Mouse (Mus musculus) testis, postnatal 10 days (tissue): ENCODE results near the gene Tbxa2r.

Experiments used
- DNase-seq: peaks from one replicate; pipeline ENCODE4 v3.0.0; 2021; ENCODE audit warnings: low spot score

Tbxa2r gene

DNA sequence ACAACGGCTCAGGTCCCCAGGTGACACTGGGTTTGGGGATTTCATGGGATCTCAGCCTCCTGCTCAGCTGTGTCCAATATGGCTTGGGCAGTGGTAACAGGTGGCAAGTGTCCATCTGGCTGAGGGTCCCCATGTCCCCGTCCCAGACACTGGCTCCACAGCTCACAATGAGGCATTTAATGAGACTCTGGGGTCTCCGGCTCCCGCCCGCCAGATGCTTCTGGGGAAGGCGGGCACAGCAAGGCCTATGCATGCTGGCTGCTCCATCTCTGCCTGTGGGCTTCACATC, 38.6 kb downstream of the Tbxa2r start:
- DNase-seq, result no peak

DNA sequence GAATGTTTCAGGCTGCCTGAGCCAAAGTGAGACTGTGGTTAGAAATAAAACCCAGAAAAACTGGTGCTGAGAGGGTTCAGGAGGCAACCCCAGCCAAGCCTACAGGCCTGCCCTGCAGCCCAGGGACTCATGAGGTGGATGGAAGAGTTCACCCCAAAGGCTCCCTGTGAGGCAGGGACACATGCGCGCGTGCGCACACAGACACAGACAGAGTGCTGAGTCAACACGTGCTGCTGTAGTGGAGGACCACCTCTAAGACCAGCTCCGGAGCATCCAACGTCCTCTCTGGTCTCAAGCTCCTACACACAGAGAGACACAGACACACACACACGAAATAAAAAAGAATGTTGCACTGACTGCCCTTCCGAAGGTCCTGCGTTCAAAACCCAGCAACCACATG, 46.8 kb downstream of the Tbxa2r start:
- no peak for DNase-seq

DNA sequence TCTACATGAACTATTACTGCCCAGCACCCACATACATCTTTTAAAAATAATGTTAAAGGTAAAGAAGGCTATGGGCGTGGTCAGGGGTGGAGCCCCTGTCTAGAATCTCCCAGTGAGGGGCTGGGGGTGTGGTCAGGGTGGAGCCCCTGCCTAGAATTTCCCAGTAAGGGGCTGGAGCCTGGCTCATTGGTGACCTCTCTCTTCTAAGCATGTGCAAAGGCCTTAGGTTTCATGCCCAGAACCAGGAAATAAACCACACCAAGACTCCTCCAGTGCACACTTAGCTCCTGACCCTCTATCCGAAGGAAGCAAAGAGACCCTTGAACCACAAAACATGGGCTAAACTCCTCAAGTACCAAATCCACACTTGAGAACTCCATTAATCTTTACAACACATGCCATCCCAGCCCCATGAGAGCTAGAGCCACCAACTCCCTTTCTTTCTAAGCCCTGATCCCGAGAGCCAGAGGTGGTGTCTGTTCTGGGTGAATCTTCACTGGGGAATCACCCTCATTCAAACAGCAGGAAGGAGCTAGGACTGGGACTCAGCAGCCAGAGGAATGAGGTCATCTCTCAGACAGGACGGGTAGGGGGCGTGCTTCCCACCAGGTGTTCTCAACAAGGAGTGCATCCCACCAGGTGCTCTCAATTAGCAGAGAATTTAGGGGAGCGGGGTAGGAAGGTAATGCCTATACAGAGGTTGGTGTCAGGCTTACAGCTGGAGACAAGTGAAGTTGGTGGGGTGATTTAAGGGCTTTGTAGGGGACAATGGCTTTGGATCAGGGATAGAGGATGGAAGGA, 48.2 kb downstream of the Tbxa2r start:
- DNase-seq, result no peak

DNA sequence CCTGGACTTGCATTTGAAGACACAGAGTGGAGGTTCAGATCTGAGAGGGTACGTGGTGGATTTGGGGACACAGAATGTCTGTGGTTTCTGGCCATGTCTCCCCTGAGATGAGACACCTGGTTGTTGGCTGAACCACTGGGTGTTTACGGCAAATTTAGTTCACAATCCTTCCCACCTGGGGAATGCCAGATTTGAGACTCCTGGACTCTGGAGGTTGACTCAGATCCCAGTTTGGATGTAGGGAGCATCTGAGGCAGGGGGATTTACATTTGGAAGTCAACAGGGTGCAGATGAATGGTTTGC, 48.8 kb downstream of the Tbxa2r start:
- no peak for DNase-seq

DNA sequence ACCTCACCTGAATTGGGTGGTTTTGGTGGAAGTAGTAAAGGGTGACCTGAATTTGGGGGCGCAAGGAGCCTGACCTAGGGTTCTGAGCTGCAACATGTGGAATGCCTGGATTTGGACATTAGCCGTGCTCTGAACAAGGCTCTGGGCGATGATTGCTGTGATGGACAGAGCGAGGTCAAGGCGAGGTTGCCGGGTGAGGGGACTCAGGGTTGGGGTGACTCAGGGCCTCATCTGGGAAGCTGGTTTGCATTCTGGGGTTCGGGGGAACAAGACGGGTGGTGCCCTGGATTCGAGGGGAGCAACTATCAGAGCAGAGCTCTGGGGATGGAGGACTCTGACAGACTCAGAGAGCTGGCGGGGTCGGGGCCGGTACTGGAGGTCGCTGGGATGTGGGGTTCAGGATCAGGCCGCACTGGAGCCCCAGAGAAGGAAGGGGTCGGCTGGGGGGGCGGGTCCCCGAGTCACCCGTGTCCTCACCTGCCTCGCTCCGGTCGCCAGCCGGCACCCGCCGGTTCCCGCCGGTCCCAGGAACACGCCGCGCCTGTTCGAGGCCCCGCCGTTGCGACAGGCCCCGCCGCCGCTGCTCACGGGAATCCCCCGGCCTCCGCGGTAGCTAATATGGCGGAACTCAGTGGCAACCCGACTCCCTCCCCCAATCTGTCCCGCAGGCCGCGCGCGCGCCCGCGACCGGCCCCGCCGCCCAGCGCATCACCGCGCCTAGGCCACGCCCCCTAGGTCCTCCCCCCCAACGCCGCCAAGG, 49.4 kb downstream of the Tbxa2r start, which contains the start of gene Fzr1:
TSS of gene Fzr1 (minus strand) at position 724 of the 760 bp plus-strand sequence.
- DNase-seq, result no peak

DNA sequence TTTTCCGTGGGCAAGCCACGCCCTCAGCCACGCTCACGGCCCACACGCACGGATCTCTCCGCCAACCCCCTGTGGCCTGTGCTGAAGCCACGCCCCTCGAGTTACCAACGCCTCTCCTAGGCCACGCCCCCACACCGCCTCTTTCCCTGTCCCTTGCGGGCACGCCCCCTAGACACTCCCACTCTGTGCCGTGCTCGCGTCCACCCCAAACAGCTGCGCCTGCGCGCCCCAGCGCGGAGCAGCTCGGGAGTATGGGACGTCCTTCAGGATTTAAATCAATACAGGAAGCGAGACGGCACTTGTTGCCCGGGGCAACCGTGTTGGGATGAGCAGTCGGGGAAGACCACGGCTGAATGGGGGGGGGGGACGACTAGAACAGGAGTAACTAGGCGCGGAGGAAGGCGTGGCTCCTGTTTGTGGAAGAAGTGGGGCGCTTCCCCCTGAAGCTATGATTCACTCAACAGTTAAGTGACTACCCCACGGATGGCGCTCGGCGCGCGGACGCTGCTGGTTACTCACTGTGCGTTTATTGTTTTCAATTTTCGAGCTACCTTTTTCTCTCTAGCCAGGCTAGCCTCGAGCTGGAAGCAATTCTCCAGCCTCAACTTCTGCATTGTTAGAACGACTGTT, 50.1 kb downstream of the Tbxa2r start:
- peak; percentile 100 for DNase-seq

DNA sequence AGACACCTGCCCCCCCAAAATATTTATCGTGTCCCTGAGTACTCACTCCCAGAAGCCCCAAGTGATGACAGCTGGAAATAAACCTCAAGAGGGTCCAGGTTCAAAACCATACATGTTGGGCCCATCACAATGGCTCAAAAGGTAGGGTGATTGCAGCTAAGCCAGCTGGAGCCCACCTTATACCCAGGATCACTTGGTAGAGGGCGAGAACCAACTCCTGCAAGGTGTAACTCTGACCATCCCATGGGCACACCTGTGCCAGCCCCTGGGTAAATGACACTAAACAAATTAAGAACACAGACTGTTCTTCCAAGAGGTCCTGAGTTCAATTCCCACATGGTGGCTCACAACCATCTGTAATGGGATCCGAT, 50.6 kb downstream of the Tbxa2r start:
- no peak for DNase-seq

DNA sequence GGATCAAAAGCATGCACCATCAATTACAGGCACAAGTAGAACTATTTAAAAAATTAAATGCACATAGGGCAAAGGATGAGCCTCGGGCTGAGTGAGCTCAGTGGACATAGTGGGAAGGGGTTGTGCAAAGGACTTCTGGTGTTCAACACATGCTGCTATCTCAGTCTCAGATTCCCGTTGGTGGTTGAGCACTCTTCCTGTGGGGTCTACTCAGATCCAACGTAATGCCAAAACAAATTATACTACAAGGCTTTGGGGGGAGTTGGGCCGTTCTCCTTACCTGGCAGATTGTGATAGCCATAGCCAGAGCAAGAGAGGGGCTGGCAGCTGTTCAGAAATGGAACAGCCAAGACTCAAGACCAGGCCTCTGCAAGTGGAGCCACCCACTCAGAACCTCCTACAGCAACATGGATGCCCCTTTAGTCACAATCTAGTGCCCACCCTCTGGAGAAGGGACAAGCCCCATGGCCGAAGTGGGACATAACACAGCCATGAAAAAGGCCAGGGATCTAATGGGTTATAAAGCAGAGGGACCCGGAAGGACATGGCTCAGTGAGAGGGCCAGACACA, 51.4 kb downstream of the Tbxa2r start:
- no peak for DNase-seq

DNA sequence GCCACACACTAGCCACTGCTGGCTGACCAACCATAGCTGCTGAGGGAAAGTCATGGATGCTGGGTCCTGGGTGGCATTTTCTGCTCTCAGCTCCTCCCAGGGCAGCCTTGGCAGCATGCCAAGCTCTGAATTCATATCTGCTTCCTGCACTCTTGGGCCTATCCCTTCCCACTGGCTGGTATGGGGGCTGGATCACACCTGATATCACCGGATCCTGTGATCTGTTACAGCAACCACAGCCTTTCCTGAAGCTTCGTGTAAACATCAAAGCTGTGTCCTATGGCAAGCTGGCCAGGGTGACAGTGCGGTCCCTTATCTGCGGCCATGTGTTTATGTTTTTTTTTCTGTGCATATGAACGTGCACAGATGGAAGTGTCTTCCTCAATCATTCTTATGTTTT, 53.5 kb downstream of the Tbxa2r start:
- DNase-seq, result no peak

DNA sequence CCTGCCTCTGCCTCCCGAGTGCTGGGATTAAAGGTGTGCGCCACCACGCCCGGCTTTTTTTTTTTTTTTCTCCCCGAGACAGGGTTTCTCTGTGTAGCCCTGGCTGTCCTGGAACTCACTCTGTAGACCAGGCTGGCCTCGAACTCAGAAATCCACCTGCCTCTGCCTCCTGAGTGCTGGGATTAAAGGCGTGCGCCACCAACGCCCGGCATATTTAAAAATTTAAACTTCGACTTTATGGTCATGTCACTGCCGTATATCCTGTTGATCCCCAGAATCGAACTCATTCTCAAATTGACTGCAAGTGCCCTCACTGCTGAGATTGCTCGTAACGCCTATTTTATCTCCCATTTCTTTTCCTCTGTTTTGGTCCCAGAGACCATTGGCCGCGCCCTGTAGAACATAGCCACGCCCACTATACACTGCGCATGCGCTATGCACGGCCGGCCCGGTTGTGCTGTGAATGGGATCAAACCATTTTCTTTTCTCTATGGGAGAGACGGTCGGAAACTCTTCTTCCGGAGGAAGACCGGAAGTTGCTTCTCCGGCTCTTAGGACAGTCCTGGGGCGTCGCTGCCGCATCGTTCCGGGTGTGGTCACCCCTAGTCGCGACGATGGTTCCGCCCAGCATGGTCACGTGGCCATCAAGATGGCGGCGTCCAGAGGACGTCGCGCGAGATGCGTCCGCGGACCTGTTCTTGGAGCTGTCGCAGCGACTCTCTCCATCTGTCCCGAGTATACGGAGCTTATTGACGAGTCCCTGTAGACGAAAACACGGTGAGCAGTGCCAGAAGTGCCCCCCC, 55.5 kb downstream of the Tbxa2r start, which contains the start of the genes Dohh and Gm48551:
TSS of gene Dohh (plus strand) at position 627 of the 803 bp plus-strand sequence.
TSS of gene Gm48551 (plus strand) at position 665 of the 803 bp plus-strand sequence.
- DNase-seq, result peak; percentile 100

DNA sequence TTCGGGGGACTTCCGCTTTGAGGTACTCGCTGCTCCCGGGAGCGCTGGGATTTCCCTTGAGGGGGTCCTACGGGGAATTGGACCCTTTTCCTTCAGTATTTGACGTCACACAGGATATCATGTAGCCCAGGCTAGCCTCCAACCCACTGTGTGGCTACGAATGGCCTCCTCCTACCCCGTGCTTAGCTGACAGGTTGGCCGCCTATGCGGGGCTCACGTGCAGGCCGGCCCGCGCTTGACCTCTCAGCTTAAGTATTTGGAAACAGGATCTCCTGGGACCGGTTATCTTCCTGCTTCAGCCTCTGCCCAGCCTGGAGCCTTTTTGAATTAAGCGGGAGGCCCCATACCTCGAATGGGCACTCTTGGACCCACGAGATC, 56.1 kb downstream of the Tbxa2r start:
- DNase-seq, result no peak
